Mouse (Mus musculus) forebrain, embryonic 12.5 days (tissue): ENCODE data around the gene Gm49333. TPM values are rescaled to one million over a fixed set of nuclear protein-coding genes. Genes with fewer than 3 reads are reported as not detected.

Source experiments
- microRNA counts: library from miRNA; unstranded; fragments of <30 nt; microRNA quantifications from one replicate; lab custom pipeline; 2017
- microRNA-seq: library from miRNA; unstranded; fragments of <30 nt; microRNA quantifications from one replicate; pipeline ENCODE4, GENCODE M21; 2017
- polyA plus RNA-seq: library from polyadenylated mRNA; unstranded; fragments of >200 nt; fragmentation: Nextera tagmentation; extraction: Ambion mirVana; gene quantifications from 2 replicates; pipeline ENCODE4 v1.2.1, GENCODE M21; 2016

Gm49333 gene
- polyA plus RNA-seq, 1 experiment from 2014 or later, result not detected

MicroRNAs within 50 kb of the gene (microRNA counts, 519-probe panel; counts per million panel counts)
- microRNA mmu-miR-1224 (lab: Ali Mortazavi, UCI), result 3,997 counts per million, percentile 47 among the panel's probes with 10 or more counts

Small RNA genes within 50 kb of the gene (microRNA-seq; reads per million reads assigned to microRNA genes)
- 6.1 reads per million, percentile 21 among the genes with 10 or more reads in this experiment for gene Mir1224

Other genes starting within 250 kb of the Gm49333 start
- 102 and 120 TPM in 2 replicates for gene Abcc5, start 185.2 kb upstream of the Gm49333 start, polyA plus RNA-seq
- gene Eif2b5, start 112.8 kb upstream of the Gm49333 start, polyA plus RNA-seq, result 120 and 125 TPM in 2 replicates
- 43.9 and 51.2 TPM in 2 replicates for gene Dvl3, start 94.6 kb upstream of the Gm49333 start, polyA plus RNA-seq
- gene Ap2m1, start 76.1 kb upstream of the Gm49333 start, polyA plus RNA-seq, result 834 and 882 TPM in 2 replicates
- 60.9 and 74.3 TPM in 2 replicates for gene Abcf3, start 63.0 kb upstream of the Gm49333 start, polyA plus RNA-seq
- 2.0 and 2.8 TPM in 2 replicates for gene Vwa5b2, start 22.1 kb upstream of the Gm49333 start, polyA plus RNA-seq
- gene Eef1akmt4, start within 50 bp of the Gm49333 start, polyA plus RNA-seq, result 18.9 and 22.5 TPM in 2 replicates
- gene Alg3, start 125 bp downstream of the Gm49333 start, polyA plus RNA-seq, result 40.1 and 41.5 TPM in 2 replicates
- gene Camk2n2, start 9.7 kb downstream of the Gm49333 start, polyA plus RNA-seq, result 7.4 and 7.9 TPM in 2 replicates
- 7.2 and 8.5 TPM in 2 replicates for gene Ece2, start 18.2 kb downstream of the Gm49333 start, polyA plus RNA-seq
- gene Psmd2, start 40.0 kb downstream of the Gm49333 start, polyA plus RNA-seq, result 445 and 466 TPM in 2 replicates
- gene Eif4g1, start 56.7 kb downstream of the Gm49333 start, polyA plus RNA-seq, result 190 and 211 TPM in 2 replicates
- gene Fam131a, start 81.6 kb downstream of the Gm49333 start, polyA plus RNA-seq, result 21.9 and 25.6 TPM in 2 replicates
- 85.7 and 94.0 TPM in 2 replicates for gene Polr2h, start 106.1 kb downstream of the Gm49333 start, polyA plus RNA-seq
- gene Clcn2, start 106.1 kb downstream of the Gm49333 start, polyA plus RNA-seq, result 18.8 and 23.5 TPM in 2 replicates
- gene Chrd, start 121.5 kb downstream of the Gm49333 start, polyA plus RNA-seq, result 2.1 and 2.9 TPM in 2 replicates
- gene Thpo, start 122.9 kb downstream of the Gm49333 start, polyA plus RNA-seq, result 0.36 and 0.79 TPM in 2 replicates